Mouse (Mus musculus) ES-E14 (cell line): ENCODE results near the gene Fam198a. TPM values are rescaled to one million over a fixed set of nuclear protein-coding genes. Genes with fewer than 3 reads are reported as not detected.

Experiments used
- DNase-seq: peaks from one replicate; pipeline ENCODE4 v3.0.0-alpha.2; 2013; ENCODE audit warnings: low read depth, low spot score
- H3K27ac ChIP-seq: 2 replicates; pipeline ENCODE4 v1.5.1; 2012; ENCODE audit warnings: low read depth, mild to moderate bottlenecking, low read length, moderate library complexity, mixed read lengths; ENCODE audit not compliant: poor library complexity, insufficient read depth, severe bottlenecking
- H3K36me3 ChIP-seq: 2 replicates; pipeline ENCODE4 v1.6.1; 2012; ENCODE audit warnings: mild to moderate bottlenecking, low read length, moderate library complexity, mixed read lengths; ENCODE audit not compliant: control insufficient read depth, poor library complexity, insufficient read depth, severe bottlenecking
- H3K4me1 ChIP-seq, 2 experiments: fragments of 150-350 bp in 1 of 2; sonication (generic) in 1 of 2; 2 replicates each; pipeline ENCODE4 v1.6.1; 2012; ENCODE audit warnings: low read length in 2 of 2, mild to moderate bottlenecking in 1 of 2, mixed read lengths in 1 of 2; ENCODE audit not compliant: control insufficient read depth in 2 of 2, insufficient read depth in 2 of 2, poor library complexity in 1 of 2
- H3K4me3 ChIP-seq, 2 experiments: fragments of 150-350 bp in 1 of 2; sonication (generic) in 1 of 2; 2 replicates each; pipeline ENCODE4 v1.5.1; 2012; ENCODE audit warnings: low read length in 2 of 2, low read depth in 1 of 2, mild to moderate bottlenecking in 1 of 2, mixed read lengths in 1 of 2; ENCODE audit not compliant: insufficient read depth in 1 of 2, poor library complexity in 1 of 2, severe bottlenecking in 1 of 2
- H3K9ac ChIP-seq: 2 replicates; pipeline ENCODE4 v1.6.1; 2012; ENCODE audit warnings: low read depth, mild to moderate bottlenecking, low read length, mixed read lengths; ENCODE audit not compliant: poor library complexity, insufficient read depth, severe bottlenecking
- H3K9me3 ChIP-seq: fragments of 150-350 bp; sonication (generic); 2 replicates; pipeline ENCODE4 v1.6.1; 2012; ENCODE audit warnings: low read depth, mild to moderate bottlenecking, low read length; ENCODE audit not compliant: control insufficient read depth, insufficient read depth
- CHD2 ChIP-seq: IDR thresholded peaks from 2 replicates; pipeline ENCODE4 v1.6.1; 2014; ENCODE audit warnings: mild to moderate bottlenecking, low read depth, low read length, inconsistent platforms
- HCFC1 ChIP-seq: IDR thresholded peaks from 2 replicates; pipeline ENCODE4 v1.6.1; 2012; ENCODE audit warnings: low read length, inconsistent platforms, borderline replicate concordance; ENCODE audit not compliant: insufficient read depth
- MAFK ChIP-seq: IDR thresholded peaks from 2 replicates; pipeline ENCODE4 v1.6.1; 2014; ENCODE audit warnings: mild to moderate bottlenecking, low read depth, low read length, inconsistent platforms; ENCODE audit not compliant: insufficient read depth
- ZC3H11A ChIP-seq: IDR thresholded peaks from 2 replicates; pipeline ENCODE4 v1.6.1; 2012; ENCODE audit warnings: low read depth, mild to moderate bottlenecking, inconsistent platforms, low read length, borderline replicate concordance
- ZNF384 ChIP-seq: IDR thresholded peaks from 2 replicates; pipeline ENCODE4 v1.6.1; 2012; ENCODE audit warnings: low read depth, low read length, inconsistent platforms
- in situ Hi-C, 2 experiments: fragments of 600-800 bp; cut with MboI; formaldehyde crosslinking; loops; one replicate each; pipeline ENCODE4 v1.15.1; 2025; ENCODE audit warnings: low sequenced_read_pairs in 2 of 2, inconsistent platforms in 1 of 2; ENCODE audit not compliant: unreplicated experiment in 2 of 2
- total RNA-seq: library from RNA; depleted of rRNA; stranded (reverse); fragments of 300-350 nt; gene quantifications from 2 replicates; pipeline ENCODE4 v1.2.3, GENCODE M21; 2012

The Fam198a gene
- total RNA-seq, 1 experiment = 0.36 TPM

- H3K9me3 ChIP-seq = no peaks in the 10 kb centered on the region
- H3K9ac ChIP-seq = no peak overlapping the region
- no peaks in the 10 kb centered on the region for H3K36me3 ChIP-seq
- H3K4me3 ChIP-seq = no peak overlapping the region
- no peak for DNase-seq
- 0 out of 4 replicates have a peak, but pooled peaks cover 0 to 2% of the 10 kb centered on the region in 2 experiments for H3K4me1 ChIP-seq
- H3K27ac ChIP-seq = no peak overlapping the region
- in situ Hi-C loops = no loop called here
- TF ChIP-seq HCFC1 (no peak), MAFK (no peak), ZNF384 (no peak), ZC3H11A (no peak), CHD2 (no peak)
Observed at GRCm38 (mm10) chr9:121924901-121925560, 25.8 kb upstream of the Fam198a start.

GRCm38 (mm10) chr9:121925959-121926358, 24.8 kb upstream of the Fam198a start:
- no peak for DNase-seq
- H3K4me3 ChIP-seq = no peak overlapping the region
- in situ Hi-C loops = no loop called here
- no peak overlapping the region for H3K9ac ChIP-seq
- no peak overlapping the region for H3K27ac ChIP-seq
- H3K36me3 ChIP-seq = no peaks in the 10 kb centered on the region
- H3K9me3 ChIP-seq = no peaks in the 10 kb centered on the region
- no peak for TF ChIP-seq ZC3H11A
- TF ChIP-seq CHD2 = no peak
- TF ChIP-seq MAFK = no peak
- no peak for TF ChIP-seq ZNF384
- no peak for TF ChIP-seq HCFC1
- H3K4me1 ChIP-seq = no peaks in the 10 kb centered on the region

GRCm38 (mm10) chr9:121926634-121927405, 24.0 kb upstream of the Fam198a start:
- DNase-seq = no peak
- no peak overlapping the region for H3K9ac ChIP-seq
- in situ Hi-C loops = no loop called here
- H3K4me3 ChIP-seq = no peak overlapping the region
- H3K27ac ChIP-seq = no peak overlapping the region
- TF ChIP-seq ZC3H11A (no peak), ZNF384 (no peak), HCFC1 (no peak), CHD2 (no peak), MAFK (no peak)
- H3K4me1 ChIP-seq = no peaks in the 10 kb centered on the region
- H3K36me3 ChIP-seq = no peaks in the 10 kb centered on the region
- H3K9me3 ChIP-seq = no peaks in the 10 kb centered on the region

GRCm38 (mm10) chr9:121927721-121928120, 23.1 kb upstream of the Fam198a start:
- in situ Hi-C loops = no loop called here
- Histone ChIP-seq H3K36me3 (no peaks in the 10 kb centered on the region), H3K4me1 (no peaks in the 10 kb centered on the region), H3K9me3 (no peaks in the 10 kb centered on the region), H3K9ac (no peak overlapping the region), H3K4me3 (no peak overlapping the region), H3K27ac (no peak overlapping the region)
- DNase-seq = no peak
- TF ChIP-seq HCFC1 (no peak), CHD2 (no peak)
